ENCODE assay signal across 26 mouse cellular contexts in genomic region chr3:137039638-137040037, GRCm38 (mm10).
A peak's percentile ranks its signal among the peaks of the same experiment; 100 is the strongest.
DNase-seq lines count a peak whose midpoint lies in the region; TF ChIP-seq lines count a peak whose summit lies in the region.
"Had no signal": no experiment of that assay in that cellular context is flagged by ENCODE, and none has a peak within 500 bp of the region (broad histone marks: within the 10 kb centered on the region; RNA-seq: fewer than 3 reads in every experiment).

No protein-coding gene starts in this region.

- peak; percentile 14 to 50 for DNase-seq in frontal cortex, adult 2 months (ENCODE audit: extremely low spot score in 1 of 2, low spot score in 1 of 2)
- no peak for DNase-seq in frontal cortex, postnatal 14 days (ENCODE audit: low spot score in 2 of 2)
- no peak for DNase-seq in left cerebral cortex, adult 2 months (ENCODE audit: extremely low spot score in 1 of 2, low spot score in 2 of 2)
- DNase-seq in left cerebral cortex, postnatal 4 days = no peak
- peak; percentile 15 to 18 for DNase-seq in right cerebral cortex, adult 2 months (ENCODE audit: low spot score in 2 of 2)
- DNase-seq in right cerebral cortex, postnatal 4 days = no peak
- DNase-seq in gastrocnemius, adult 2 months = no peak
- DNase-seq: adrenal gland, postnatal 10 days; adrenal gland, postnatal 36 days; B cell, adult 2 months; cerebellum, adult 11 months; cerebellum, adult 2 months; cerebellum, adult 9-11 months; cerebellum, postnatal 25 days; forebrain, postnatal 0 days; gastrocnemius, postnatal 10 days; gastrocnemius, postnatal 36 days; heart, adult 2 months; heart, postnatal 14 days; heart, postnatal 4 days had no signal

- H3K4me3 ChIP-seq in left cerebral cortex, adult 2 months = no peak overlapping the region
- H3K4me3 ChIP-seq in gastrocnemius, adult 2 months = no peak overlapping the region
- H3K4me3 ChIP-seq: embryonic facial prominence, embryonic 12.5 days; embryonic facial prominence, embryonic 15.5 days; heart, adult 2 months; heart, embryonic 10.5 days; heart, embryonic 13.5 days had no signal

- peak overlapping the region; percentile 57; the same call in 1 of the 2 replicates for H3K27ac ChIP-seq in left cerebral cortex, adult 2 months
- H3K27ac ChIP-seq in gastrocnemius, adult 2 months = no peak overlapping the region
- H3K27ac ChIP-seq: embryonic facial prominence, embryonic 12.5 days; embryonic facial prominence, embryonic 15.5 days; heart, adult 2 months; heart, embryonic 10.5 days; heart, embryonic 13.5 days; hindbrain, embryonic 14.5 days; hindbrain, postnatal 0 days had no signal

- no peak for TF ChIP-seq CTCF in left cerebral cortex, adult 2 months (IDR thresholded peaks at IDR 0.05)
- no peak for TF ChIP-seq CTCF in gastrocnemius, adult 2 months (IDR thresholded peaks at IDR 0.05)

- intact Hi-C loops in left cerebral cortex, adult 2 months (cut with DNase I) = no loop called here
- intact Hi-C loops in left cerebral cortex, postnatal 4 days (cut with DNase I) = loop anchor here (10.0 kb wide), 1 partner anchor 1555 kb away; the partner anchor contains the start of gene Manba
- intact Hi-C loops in gastrocnemius, adult 2 months (cut with DNase I) = no loop called here

Comparison
In these comparisons a context has a peak if more than half of its experiments do, and no peak if none do; other contexts are left out.
1. DNase-seq: peak in frontal cortex, adult 2 months (2 of 2) and right cerebral cortex, adult 2 months (2 of 2); none in frontal cortex, postnatal 14 days (0 of 2), left cerebral cortex, adult 2 months (0 of 2), left cerebral cortex, postnatal 4 days (single experiment), right cerebral cortex, postnatal 4 days (single experiment) and gastrocnemius, adult 2 months (single experiment).